Mouse (Mus musculus) cerebellum, adult 2 months (tissue): ENCODE results near the gene Tac2.

Experiments
- CTCF ChIP-seq: fragments of 200-500 bp; IDR thresholded peaks from 2 replicates; pipeline ENCODE4 v1.5.1; 2011; ENCODE audit warnings: low read depth, mild to moderate bottlenecking, control low read depth, low read length, moderate library complexity, borderline replicate concordance; ENCODE audit not compliant: insufficient read depth
- POLR2A ChIP-seq: fragments of 200-500 bp; IDR thresholded peaks from 2 replicates; pipeline ENCODE4 v1.6.1; 2011; ENCODE audit warnings: low read length, control low read depth, borderline replicate concordance; ENCODE audit not compliant: insufficient read depth

GRCm38 (mm10) chr10:127677591-127678336, 46.5 kb upstream of the Tac2 start:
- TF ChIP-seq CTCF, result peak; percentile 80
- no peak for TF ChIP-seq POLR2A
